ENCODE assay signal across 15 mouse cellular contexts in genomic region chr8:123341040-123342015, GRCm38 (mm10). TPM values are rescaled to one million over a fixed set of nuclear protein-coding genes. Genes with fewer than 3 reads are reported as not detected.
DNase-seq lines count a peak whose midpoint lies in the region; ATAC-seq and TF ChIP-seq lines count a peak whose summit lies in the region.
"Had no signal": no experiment of that assay in that cellular context is flagged by ENCODE, and none has a peak within 500 bp of the region (broad histone marks: within the 10 kb centered on the region; RNA-seq: fewer than 3 reads in every experiment).

No protein-coding gene starts in this region.

- no peak for TF ChIP-seq POLR2A in spleen, adult 2 months (IDR thresholded peaks at IDR 0.05; ENCODE audit: low read depth, low read length)
- peak; percentile 17; the same call in 1 of the 2 replicates for TF ChIP-seq POLR2A in small intestine, adult 2 months (IDR thresholded peaks at IDR 0.05; ENCODE audit: low read depth, low read length)

- peak overlapping the region; percentile 16; the same call in 1 of the 2 replicates for H3K9ac ChIP-seq in ES-E14 (ENCODE audit: insufficient read depth, low read depth, low read length, poor library complexity, severe bottlenecking)
- no peak overlapping the region for H3K9ac ChIP-seq in liver, embryonic 12.5 days
- H3K9ac ChIP-seq in forebrain, embryonic 12.5 days, result no peak overlapping the region
- no peak overlapping the region for H3K9ac ChIP-seq in midbrain, embryonic 15.5 days
- H3K9ac ChIP-seq: limb, embryonic 15.5 days had no signal

- 0 out of 2 replicates have a peak overlapping the region, but pooled peaks have one; percentile 7 for H3K4me2 ChIP-seq in liver, embryonic 12.5 days
- no peak overlapping the region for H3K4me2 ChIP-seq in forebrain, embryonic 12.5 days
- no peak overlapping the region for H3K4me2 ChIP-seq in midbrain, embryonic 15.5 days
- H3K4me2 ChIP-seq: limb, embryonic 15.5 days had no signal

- H3K4me1 ChIP-seq in spleen, adult 2 months (ENCODE audit: control insufficient read depth, insufficient read depth, insufficient read length), result peaks cover 3% of the 10 kb centered on the region; the same call in 1 of the 2 replicates
- peaks cover 5 to 19% of the 10 kb centered on the region in 2 experiments; a peak in 3 of 4 replicates for H3K4me1 ChIP-seq in ES-E14 (ENCODE audit: control insufficient read depth in 2 of 2, insufficient read depth in 2 of 2, low read length in 2 of 2, poor library complexity in 1 of 2)
- peaks cover 41% of the 10 kb centered on the region for H3K4me1 ChIP-seq in liver, embryonic 12.5 days
- H3K4me1 ChIP-seq in small intestine, adult 2 months (ENCODE audit: control insufficient read depth, insufficient read depth, insufficient read length, low read length), result peaks cover 32% of the 10 kb centered on the region
- H3K4me1 ChIP-seq in forebrain, embryonic 12.5 days, result no peaks in the 10 kb centered on the region; the same call in 1 of the 2 replicates
- H3K4me1 ChIP-seq in midbrain, embryonic 15.5 days, result no peaks in the 10 kb centered on the region

- in situ Hi-C loops in ES-E14 (cut with MboI; ENCODE audit: low sequenced_read_pairs in 2 of 2, unreplicated experiment in 2 of 2), result no loop called here

- ATAC-seq in liver, embryonic 12.5 days, result peak; percentile 54; the same call in 1 of the 2 replicates
- no peak for ATAC-seq in forebrain, embryonic 12.5 days (ENCODE audit: low FRiP score)
- no peak for ATAC-seq in midbrain, embryonic 15.5 days (replicated peaks)
- ATAC-seq: hindbrain, postnatal 0 days had no signal

- H3K27me3 ChIP-seq in spleen, adult 2 months (ENCODE audit: control insufficient read depth, insufficient read depth, low read length), result no peaks in the 10 kb centered on the region
- no peaks in the 10 kb centered on the region for H3K27me3 ChIP-seq in liver, embryonic 12.5 days (replicated peaks)
- no peaks in the 10 kb centered on the region for H3K27me3 ChIP-seq in small intestine, adult 2 months (ENCODE audit: control insufficient read depth, insufficient read depth, low read length)
- H3K27me3 ChIP-seq in forebrain, embryonic 12.5 days, result no peaks in the 10 kb centered on the region
- no peaks in the 10 kb centered on the region for H3K27me3 ChIP-seq in midbrain, embryonic 15.5 days (replicated peaks)
- H3K27me3 ChIP-seq: limb, embryonic 15.5 days had no signal

- 0 out of 2 replicates have a peak overlapping the region, but pooled peaks have one; percentile 52 for H3K27ac ChIP-seq in spleen, adult 2 months (ENCODE audit: insufficient read depth, low read length)
- H3K27ac ChIP-seq in ES-E14 (ENCODE audit: insufficient read depth, low read depth, low read length, poor library complexity, severe bottlenecking), result peak overlapping the region; percentile 73
- H3K27ac ChIP-seq in liver, embryonic 12.5 days, result peak overlapping the region; percentile 29; the same call in 1 of the 2 replicates
- H3K27ac ChIP-seq in small intestine, adult 2 months (ENCODE audit: insufficient read depth, low read depth, low read length), result peak overlapping the region; percentile 54
- H3K27ac ChIP-seq in forebrain, embryonic 12.5 days, result no peak overlapping the region
- no peak overlapping the region for H3K27ac ChIP-seq in midbrain, embryonic 15.5 days
- H3K27ac ChIP-seq: hindbrain, postnatal 0 days; limb, embryonic 15.5 days had no signal

- H3K4me3 ChIP-seq in spleen, adult 2 months (ENCODE audit: extremely low read depth, insufficient read depth, insufficient read length), result no peak overlapping the region
- H3K4me3 ChIP-seq in ES-E14 (ENCODE audit: insufficient read depth in 1 of 2, low read depth in 1 of 2, low read length in 2 of 2, poor library complexity in 1 of 2, severe bottlenecking in 1 of 2), result peak overlapping the region; percentile 27 to 49
- no peak overlapping the region for H3K4me3 ChIP-seq in liver, embryonic 12.5 days
- H3K4me3 ChIP-seq in small intestine, adult 2 months (ENCODE audit: low read depth, low read length), result peak overlapping the region; percentile 27
- no peak overlapping the region for H3K4me3 ChIP-seq in forebrain, embryonic 12.5 days (replicated peaks)
- H3K4me3 ChIP-seq in midbrain, embryonic 15.5 days, result no peak overlapping the region
- H3K4me3 ChIP-seq: erythroblast, embryonic 14.5 days; limb, embryonic 15.5 days had no signal

- TF ChIP-seq CTCF in spleen, adult 2 months (IDR thresholded peaks at IDR 0.05; ENCODE audit: extremely low read depth, insufficient read depth, insufficient read length, insufficient replicate concordance), result no peak
- no peak for TF ChIP-seq CTCF in small intestine, adult 2 months (IDR thresholded peaks at IDR 0.05; ENCODE audit: extremely low read depth, insufficient read length, insufficient replicate concordance, low read depth, low read length)

- H3K9me3 ChIP-seq in ES-E14 (ENCODE audit: control insufficient read depth, insufficient read depth, low read depth, low read length), result no peaks in the 10 kb centered on the region
- no peaks in the 10 kb centered on the region for H3K9me3 ChIP-seq in liver, embryonic 12.5 days (replicated peaks)
- no peaks in the 10 kb centered on the region for H3K9me3 ChIP-seq in forebrain, embryonic 12.5 days
- H3K9me3 ChIP-seq in midbrain, embryonic 15.5 days, result no peaks in the 10 kb centered on the region
- H3K9me3 ChIP-seq: limb, embryonic 15.5 days had no signal

- 65% methylated on average over 27 of the region's 27 CpGs for WGBS in spleen, adult 2 months
- WGBS in liver, embryonic 12.5 days (ENCODE audit: insufficient replicate concordance), result 60% methylated on average over 27 of the region's 27 CpGs
- WGBS in small intestine, adult 2 months, result 33% methylated on average over 27 of the region's 27 CpGs
- WGBS in forebrain, embryonic 12.5 days, result 89% methylated on average over 27 of the region's 27 CpGs
- 90% methylated on average over 27 of the region's 27 CpGs for WGBS in midbrain, embryonic 15.5 days

- H3K36me3 ChIP-seq in spleen, adult 2 months (ENCODE audit: control insufficient read depth, insufficient read depth, low read length), result no peaks in the 10 kb centered on the region
- no peaks in the 10 kb centered on the region for H3K36me3 ChIP-seq in ES-E14 (ENCODE audit: control insufficient read depth, insufficient read depth, low read length, poor library complexity, severe bottlenecking)
- H3K36me3 ChIP-seq in liver, embryonic 12.5 days, result no peaks in the 10 kb centered on the region
- H3K36me3 ChIP-seq in small intestine, adult 2 months (ENCODE audit: control insufficient read depth, insufficient read depth, low read length), result no peaks in the 10 kb centered on the region
- 0 out of 2 replicates have a peak, but pooled peaks cover 3% of the 10 kb centered on the region for H3K36me3 ChIP-seq in forebrain, embryonic 12.5 days (replicated peaks)
- 0 out of 2 replicates have a peak, but pooled peaks cover 4% of the 10 kb centered on the region for H3K36me3 ChIP-seq in midbrain, embryonic 15.5 days (replicated peaks)
- H3K36me3 ChIP-seq: limb, embryonic 15.5 days had no signal

- DNase-seq in spleen, adult 2 months (ENCODE audit: low read depth in 1 of 2, low spot score in 2 of 2), result no peak
- DNase-seq in spleen, adult 12 weeks (ENCODE audit: low spot score), result no peak
- no peak for DNase-seq in ES-E14 (ENCODE audit: low read depth, low spot score)
- DNase-seq in adrenal gland, postnatal 36 days, result no peak
- DNase-seq: cerebellum, adult 11 months; gastrocnemius, postnatal 36 days; kidney, postnatal 4 days; thymus, postnatal 14 days had no signal

TF ChIP-seq in ES-E14, 5 proteins besides CTCF, POLR2A, EP300 and RAD21:
- TF ChIP-seq HCFC1 (IDR thresholded peaks at IDR 0.05; ENCODE audit: borderline replicate concordance, insufficient read depth, low read length) (no peak), ZNF384 (IDR thresholded peaks at IDR 0.05; ENCODE audit: low read depth, low read length) (no peak), MAFK (IDR thresholded peaks at IDR 0.05; ENCODE audit: insufficient read depth, low read depth, low read length) (no peak), CHD2 (IDR thresholded peaks at IDR 0.05; ENCODE audit: low read depth, low read length) (no peak), ZC3H11A (IDR thresholded peaks at IDR 0.05; ENCODE audit: borderline replicate concordance, low read depth, low read length) (no peak)
TF ChIP-seq in ES-E14: peak in this region for 0.

RNA-seq across cellular contexts. Expression of gene Spire2, which starts 8.8 kb away (rescaled TPM):
- polyA plus RNA-seq in spleen, adult 2 months (2012; rRNA removed), result 0.88 and 1.1 TPM in 2 replicates
- total RNA-seq in ES-E14 (2012; rRNA removed), result 8.8 and 13.6 TPM in 2 replicates
- polyA plus RNA-seq in liver, embryonic 12.5 days (2016; fragmentation: Nextera tagmentation; extraction: Ambion mirVana), result 4.6 TPM in 2 replicates
- polyA plus RNA-seq in small intestine, adult 2 months (2012; rRNA removed), result 20.9 and 56.2 TPM in 2 replicates
- total RNA-seq in adrenal gland, postnatal 36 days (2021), result 1 to 10 TPM; 1.1 to 1.4 TPM
- polyA plus RNA-seq in forebrain, embryonic 12.5 days (2016; fragmentation: Nextera tagmentation; extraction: Ambion mirVana), result 19.9 and 21.8 TPM in 2 replicates
- polyA plus RNA-seq in midbrain, embryonic 15.5 days (2015; fragmentation: Nextera tagmentation; extraction: Ambion mirVana), result 44.0 and 44.8 TPM in 2 replicates

RNA-seq across cellular contexts. Expression of gene Fanca, which starts 23.0 kb away (rescaled TPM):
- polyA plus RNA-seq in spleen, adult 2 months (2012; rRNA removed), result 55.7 and 76.1 TPM in 2 replicates
- 31.7 and 52.6 TPM in 2 replicates for total RNA-seq in ES-E14 (2012; rRNA removed)
- polyA plus RNA-seq in liver, embryonic 12.5 days (2016; fragmentation: Nextera tagmentation; extraction: Ambion mirVana), result 27.4 and 32.2 TPM in 2 replicates
- 10.9 and 14.1 TPM in 2 replicates for polyA plus RNA-seq in small intestine, adult 2 months (2012; rRNA removed)
- total RNA-seq in adrenal gland, postnatal 36 days (2021), result 10 to 100 TPM in 1 of 2 experiments, 1 to 10 TPM in 1; 1.9 to 10.5 TPM
- polyA plus RNA-seq in forebrain, embryonic 12.5 days (2016; fragmentation: Nextera tagmentation; extraction: Ambion mirVana), result 40.2 and 40.5 TPM in 2 replicates
- polyA plus RNA-seq in midbrain, embryonic 15.5 days (2015; fragmentation: Nextera tagmentation; extraction: Ambion mirVana), result 6.4 and 9.8 TPM in 2 replicates

RNA-seq across cellular contexts. Expression of gene Tcf25, which starts 32.2 kb away (rescaled TPM):
- 137 and 149 TPM in 2 replicates for polyA plus RNA-seq in spleen, adult 2 months (2012; rRNA removed)
- total RNA-seq in ES-E14 (2012; rRNA removed), result 87.2 and 114 TPM in 2 replicates
- 79.2 and 94.3 TPM in 2 replicates for polyA plus RNA-seq in liver, embryonic 12.5 days (2016; fragmentation: Nextera tagmentation; extraction: Ambion mirVana)
- 82.6 and 128 TPM in 2 replicates for polyA plus RNA-seq in small intestine, adult 2 months (2012; rRNA removed)
- 100 to 1,000 TPM; 213 to 255 TPM for total RNA-seq in adrenal gland, postnatal 36 days (2021)
- 174 and 194 TPM in 2 replicates for polyA plus RNA-seq in forebrain, embryonic 12.5 days (2016; fragmentation: Nextera tagmentation; extraction: Ambion mirVana)
- 324 and 331 TPM in 2 replicates for polyA plus RNA-seq in midbrain, embryonic 15.5 days (2015; fragmentation: Nextera tagmentation; extraction: Ambion mirVana)

Comparison
In these comparisons a context has a peak if more than half of its experiments do, and no peak if none do; other contexts are left out.
1. H3K27ac ChIP-seq: peak in spleen, adult 2 months (single experiment), ES-E14 (single experiment), liver, embryonic 12.5 days (single experiment) and small intestine, adult 2 months (single experiment); none in forebrain, embryonic 12.5 days (single experiment) and midbrain, embryonic 15.5 days (single experiment).
2. H3K4me3 ChIP-seq: peak in ES-E14 (2 of 2) and small intestine, adult 2 months (single experiment); none in spleen, adult 2 months (single experiment), liver, embryonic 12.5 days (single experiment), forebrain, embryonic 12.5 days (single experiment) and midbrain, embryonic 15.5 days (single experiment).